Mouse (Mus musculus): ENCODE measurements at regions not wholly inside any gene's neighbourhood (a gene's known extent, or its start where the extent isn't known, plus 50 kb on each side); places are given as distances from the start of the nearest gene placed in this dataset.

- TF ChIP-seq POLR2A (IDR thresholded peaks at IDR 0.05; ENCODE audit: borderline replicate concordance, control insufficient read depth, low read depth, low read length), result no peak
- TF ChIP-seq CTCF (IDR thresholded peaks at IDR 0.05; ENCODE audit: control insufficient read depth, insufficient read depth, low read length), result no peak
These were observed 154.0 kb downstream of the Cd83 start for GRCm38 (mm10) chr13:43938611-43939010.

Measured in bone marrow, adult 2 months (tissue).